Mouse (Mus musculus) hindbrain, embryonic 12.5 days (tissue): Measurements from ENCODE around the gene Lrrc32. TPM values are rescaled to one million over a fixed set of nuclear protein-coding genes. Genes with fewer than 3 reads are reported as not detected.

Experiments
- ATAC-seq: fragments of 200-750 bp; cut with Nextera tagmentation; 2 replicates; pipeline ENCODE4 v1.8.0; 2017; ENCODE audit warnings: moderate TSS enrichment; ENCODE audit not compliant: low FRiP score
- H3K27ac ChIP-seq: fragments of 300-500 bp; sonication (generic); 2 replicates; pipeline ENCODE4 v1.5.1; 2016; ENCODE audit warnings: mild to moderate bottlenecking
- H3K27me3 ChIP-seq: fragments of 300-500 bp; sonication (generic); 2 replicates; pipeline ENCODE4 v1.6.1; 2016; ENCODE audit warnings: mild to moderate bottlenecking
- H3K36me3 ChIP-seq: fragments of 300-500 bp; sonication (generic); 2 replicates; pipeline ENCODE4 v1.6.1; 2016; ENCODE audit warnings: mild to moderate bottlenecking
- H3K4me1 ChIP-seq: fragments of 300-500 bp; sonication (generic); 2 replicates; pipeline ENCODE4 v1.6.1; 2016
- H3K4me2 ChIP-seq: fragments of 300-500 bp; sonication (generic); replicated peaks from 2 replicates; pipeline ENCODE4 v1.6.1; 2016; ENCODE audit warnings: mild to moderate bottlenecking
- H3K4me3 ChIP-seq: fragments of 300-500 bp; sonication (generic); 2 replicates; pipeline ENCODE4 v1.5.1; 2016; ENCODE audit warnings: mild to moderate bottlenecking
- H3K9ac ChIP-seq: fragments of 300-500 bp; sonication (generic); 2 replicates; pipeline ENCODE4 v1.6.1; 2016; ENCODE audit warnings: mild to moderate bottlenecking, moderate library complexity
- H3K9me3 ChIP-seq: fragments of 300-500 bp; sonication (generic); replicated peaks from 2 replicates; pipeline ENCODE4 v1.6.1; 2016; ENCODE audit warnings: mild to moderate bottlenecking
- WGBS: fragments of 180-500 bp; shearing (Covaris S2); methylation state at CpG from one replicate; pipeline ENCODE4 v1.1.7; 2016; 5-methylcytosine and 5-hydroxymethylcytosine counted together
- polyA plus RNA-seq: library from polyadenylated mRNA; unstranded; fragments of >200 nt; fragmentation: Nextera tagmentation; extraction: Ambion mirVana; gene quantifications from 2 replicates; pipeline ENCODE4 v1.2.1, GENCODE M21; 2016

Lrrc32 gene
- polyA plus RNA-seq, 1 experiment from 2014 or later, result 4.9 TPM

DNA sequence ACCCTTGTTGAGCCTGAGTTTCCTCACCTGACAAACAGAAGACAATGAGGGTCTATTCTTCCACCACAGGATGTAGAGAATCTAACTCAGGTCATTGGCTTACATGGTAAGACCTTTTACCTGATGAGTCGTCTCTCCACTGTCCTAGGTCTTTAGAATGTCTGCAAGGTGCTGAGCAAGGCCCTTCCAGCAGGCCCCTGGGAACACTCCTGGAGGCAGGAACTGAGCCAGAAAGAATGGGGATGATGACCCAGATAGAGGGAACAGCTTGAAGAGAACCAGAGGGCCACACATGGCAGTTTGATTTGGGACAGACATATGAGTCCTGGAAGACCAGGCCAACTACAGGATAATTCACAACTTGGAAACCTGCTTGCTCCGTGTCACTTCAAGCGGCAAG is 53.2 kb downstream of the Lrrc32 start:
- Histone ChIP-seq H3K27ac (no peak overlapping the region), H3K4me2 (no peak overlapping the region), H3K27me3 (no peaks in the 10 kb centered on the region), H3K4me1 (peaks cover 18% of the 10 kb centered on the region), H3K9me3 (no peaks in the 10 kb centered on the region), H3K4me3 (no peak overlapping the region), H3K9ac (no peak overlapping the region), H3K36me3 (no peaks in the 10 kb centered on the region)
- WGBS, result 95% methylated on average over 3 of the region's 3 CpGs
- no peak for ATAC-seq

DNA sequence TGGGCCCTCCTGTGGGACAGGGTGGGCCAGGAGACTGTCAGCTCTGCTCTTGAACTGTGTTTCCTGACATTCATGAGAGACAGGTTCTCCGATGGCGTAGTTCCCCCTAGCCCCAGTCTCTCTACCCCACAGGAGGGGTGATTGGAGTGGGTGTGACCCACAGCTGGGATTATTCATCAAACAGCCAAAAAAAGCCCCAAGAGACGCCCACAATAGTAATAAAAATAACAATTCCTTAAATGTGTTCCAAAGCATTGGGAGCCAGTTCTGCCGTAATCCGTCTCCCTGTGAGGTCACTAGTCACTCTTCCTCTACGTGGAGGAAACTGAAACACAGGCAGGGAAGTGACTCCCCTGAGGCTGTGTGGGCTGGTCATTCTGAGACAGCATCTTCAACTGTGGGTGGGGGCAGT is 53.7 kb downstream of the Lrrc32 start:
- H3K27ac ChIP-seq, result no peak overlapping the region
- H3K9ac ChIP-seq, result no peak overlapping the region
- H3K4me3 ChIP-seq, result no peak overlapping the region
- WGBS, result 72% methylated on average over 6 of the region's 6 CpGs
- H3K9me3 ChIP-seq, result no peaks in the 10 kb centered on the region
- no peaks in the 10 kb centered on the region for H3K27me3 ChIP-seq
- no peak overlapping the region for H3K4me2 ChIP-seq
- H3K4me1 ChIP-seq, result peaks cover 13% of the 10 kb centered on the region
- ATAC-seq, result no peak
- H3K36me3 ChIP-seq, result no peaks in the 10 kb centered on the region

DNA sequence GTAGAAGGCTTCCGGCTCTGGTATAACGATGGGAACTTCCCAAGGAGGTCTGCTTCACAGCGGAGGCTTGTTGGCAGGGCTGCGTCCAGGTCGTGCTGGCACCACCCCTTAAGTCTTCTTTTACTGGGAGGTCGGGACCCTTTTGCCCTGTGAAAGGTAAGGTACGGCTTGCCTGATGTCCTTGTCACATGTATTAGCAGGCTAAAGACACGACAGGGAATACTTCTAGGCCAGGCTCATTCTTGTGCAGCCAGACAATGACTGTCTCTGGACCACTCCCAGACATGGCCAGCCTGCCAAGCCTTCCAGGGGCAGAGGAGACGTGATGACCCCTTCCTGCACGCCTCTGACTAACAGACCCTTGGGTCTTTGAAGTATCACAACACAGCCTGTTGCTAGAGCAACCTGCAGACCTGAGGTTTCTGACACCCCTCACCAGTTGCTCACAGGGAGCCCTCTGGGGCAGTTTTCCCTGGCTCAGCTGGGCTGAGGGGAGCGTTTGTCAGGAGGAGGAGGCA is 54.8 kb downstream of the Lrrc32 start:
- no peak for ATAC-seq
- whole genome bisulfite sequencing, result 58% methylated on average over 11 of the region's 11 CpGs
- no peak overlapping the region for H3K27ac ChIP-seq

DNA sequence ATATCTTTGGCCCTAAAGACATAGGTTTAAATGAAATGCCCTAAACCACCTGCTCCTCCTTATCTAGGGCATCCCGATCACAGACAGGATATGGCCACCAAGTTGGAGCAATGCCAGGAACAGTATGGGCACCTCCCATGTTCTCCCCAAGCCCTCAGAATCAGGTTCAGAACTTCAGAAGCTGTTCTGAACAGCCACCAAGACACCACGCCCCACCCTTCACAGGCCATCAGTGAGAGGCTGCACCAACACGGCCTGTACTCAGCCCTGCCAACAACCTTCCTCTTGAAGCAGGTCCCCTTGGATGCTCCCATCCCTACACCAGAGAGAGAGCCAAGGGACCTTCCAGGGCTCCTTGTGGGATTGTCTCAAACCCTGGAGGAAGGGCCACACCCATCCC is 55.5 kb downstream of the Lrrc32 start:
- 68% methylated on average over 3 of the region's 3 CpGs for WGBS

More for the DNA sequence above, 54.8 kb downstream of the Lrrc32 start:
- Histone ChIP-seq H3K4me1 (peaks cover 5% of the 10 kb centered on the region; the same call in 1 of the 2 replicates), H3K9me3 (no peaks in the 10 kb centered on the region), H3K27me3 (no peaks in the 10 kb centered on the region), H3K36me3 (no peaks in the 10 kb centered on the region), H3K4me2 (no peak overlapping the region), H3K4me3 (no peak overlapping the region), H3K9ac (no peak overlapping the region)

DNA sequence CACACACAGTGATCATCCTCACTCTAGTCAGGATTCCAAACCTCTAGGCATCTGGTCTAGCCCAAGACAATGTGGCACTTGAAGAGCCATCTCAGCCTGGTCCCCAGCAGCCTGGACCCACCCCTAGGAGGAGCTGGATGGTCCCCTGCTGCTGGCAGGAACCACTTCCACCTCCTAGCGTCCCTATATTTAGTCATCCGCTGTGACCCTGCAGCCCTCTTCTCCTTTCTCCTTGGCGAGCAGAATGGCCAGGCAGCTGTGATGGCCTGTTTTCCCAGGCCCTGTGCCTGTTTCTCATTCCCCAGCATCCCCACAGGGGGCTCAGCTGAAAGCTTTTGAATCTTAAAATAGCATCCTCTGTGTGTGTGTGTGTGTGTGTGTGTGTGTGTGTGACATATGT is 59.8 kb downstream of the Lrrc32 start:
- Histone ChIP-seq H3K27ac (no peak overlapping the region), H3K36me3 (no peaks in the 10 kb centered on the region), H3K9ac (no peak overlapping the region), H3K27me3 (no peaks in the 10 kb centered on the region), H3K4me2 (no peak overlapping the region), H3K4me3 (no peak overlapping the region), H3K4me1 (peaks cover 3% of the 10 kb centered on the region; the same call in 1 of the 2 replicates), H3K9me3 (no peaks in the 10 kb centered on the region)
- ATAC-seq, result no peak
- 38% methylated on average over 3 of the region's 3 CpGs for WGBS

More for the DNA sequence above, 55.5 kb downstream of the Lrrc32 start:
- ATAC-seq, result no peak
- Histone ChIP-seq H3K9me3 (no peaks in the 10 kb centered on the region), H3K9ac (no peak overlapping the region), H3K4me1 (peaks cover 5% of the 10 kb centered on the region; the same call in 1 of the 2 replicates), H3K36me3 (no peaks in the 10 kb centered on the region), H3K27me3 (no peaks in the 10 kb centered on the region), H3K27ac (no peak overlapping the region), H3K4me3 (no peak overlapping the region), H3K4me2 (no peak overlapping the region)

DNA sequence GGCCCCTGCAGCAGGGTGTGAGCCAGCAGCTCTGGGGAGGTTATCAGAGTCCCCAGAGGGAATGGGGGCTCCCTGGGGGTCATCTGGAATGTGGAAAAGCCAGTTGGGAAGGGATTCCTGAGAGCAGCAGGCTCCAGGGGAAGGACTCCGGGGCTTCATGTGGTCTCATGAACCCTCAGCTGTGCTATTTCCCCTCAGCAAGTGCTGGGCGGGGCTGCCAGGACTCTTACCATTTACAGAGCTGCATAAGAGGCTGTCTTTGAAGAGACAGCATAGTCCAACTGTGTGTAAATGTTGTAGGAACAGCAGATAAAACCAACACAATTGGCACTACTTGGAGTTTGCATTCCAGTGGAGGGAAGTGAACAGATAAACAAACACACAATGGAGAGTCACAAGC is 61.5 kb downstream of the Lrrc32 start:
- Histone ChIP-seq H3K27ac (no peak overlapping the region), H3K27me3 (no peaks in the 10 kb centered on the region), H3K4me3 (no peak overlapping the region), H3K9me3 (no peaks in the 10 kb centered on the region), H3K4me2 (no peak overlapping the region), H3K9ac (no peak overlapping the region), H3K36me3 (no peaks in the 10 kb centered on the region), H3K4me1 (no peaks in the 10 kb centered on the region)
- ATAC-seq, result no peak
- 40% methylated on average over 2 of the region's 2 CpGs for WGBS

DNA sequence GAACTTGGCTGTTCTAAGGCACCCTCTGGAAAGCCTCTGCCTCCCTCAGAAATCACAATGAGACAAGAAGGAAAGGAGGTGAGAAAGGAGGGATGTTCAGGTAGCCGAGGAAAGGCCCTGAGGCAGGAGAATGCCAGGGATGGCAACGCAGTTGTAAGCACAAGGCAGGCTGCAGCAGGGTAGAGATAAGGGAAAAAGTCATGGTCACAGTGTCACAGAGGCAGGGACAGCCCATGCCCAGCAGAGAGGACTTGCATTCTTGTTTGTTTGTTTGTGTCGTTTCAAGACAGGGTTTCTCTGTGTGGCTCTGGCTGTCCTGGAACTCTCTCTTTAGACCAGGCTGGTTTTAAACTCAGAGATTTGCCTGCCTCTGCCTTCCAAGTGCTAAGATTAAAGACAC is 62.0 kb downstream of the Lrrc32 start:
- 75% methylated on average over 3 of the region's 3 CpGs for WGBS
- no peaks in the 10 kb centered on the region for H3K9me3 ChIP-seq
- H3K27ac ChIP-seq, result no peak overlapping the region
- no peaks in the 10 kb centered on the region for H3K4me1 ChIP-seq
- H3K9ac ChIP-seq, result no peak overlapping the region
- ATAC-seq, result no peak
- H3K27me3 ChIP-seq, result no peaks in the 10 kb centered on the region
- H3K4me2 ChIP-seq, result no peak overlapping the region
- no peak overlapping the region for H3K4me3 ChIP-seq
- no peaks in the 10 kb centered on the region for H3K36me3 ChIP-seq

Other genes starting within 250 kb of the Lrrc32 start
- 14.9 and 15.8 TPM in 2 replicates for gene Acer3, start 168.1 kb upstream of the Lrrc32 start, polyA plus RNA-seq
- gene Tsku, start 128.0 kb upstream of the Lrrc32 start, polyA plus RNA-seq, result 9.0 and 10.3 TPM in 2 replicates
- 0.22 TPM in 1 of 2 replicates, not detected in the other for gene Gucy2d, start 48.9 kb upstream of the Lrrc32 start, polyA plus RNA-seq
- gene Emsy, start 167.5 kb downstream of the Lrrc32 start, polyA plus RNA-seq, result 41.9 and 45.0 TPM in 2 replicates
- 73.1 and 78.2 TPM in 2 replicates for gene Thap12, start 213.8 kb downstream of the Lrrc32 start, polyA plus RNA-seq